Mouse (Mus musculus) lung, embryonic 16.5 days (tissue): ENCODE measurements at regions not wholly inside any gene's neighbourhood (a gene's known extent, or its start where the extent isn't known, plus 50 kb on each side); places are given as distances from the start of the nearest gene placed in this dataset. TPM values are rescaled to one million over a fixed set of nuclear protein-coding genes. Genes with fewer than 3 reads are reported as not detected.
"Not testable (repeated sequence)": the region's sequence is repeated elsewhere in the genome, so short reads cannot be mapped to it uniquely, and the experiment has no call there.

ENCODE experiments used
- ATAC-seq: fragments of 200-750 bp; cut with Nextera tagmentation; 2 replicates; pipeline ENCODE4 v1.8.0; 2017; ENCODE audit warnings: low read depth, mild to moderate bottlenecking, moderate library complexity
- H3K27ac ChIP-seq: fragments of 300-500 bp; sonication (generic); 2 replicates; pipeline ENCODE4 v1.5.1; 2014; ENCODE audit warnings: mild to moderate bottlenecking, control low read depth, low read length
- H3K27me3 ChIP-seq: fragments of 300-500 bp; sonication (generic); 2 replicates; pipeline ENCODE4 v1.6.1; 2014; ENCODE audit warnings: low read depth, low read length, mixed read lengths; ENCODE audit not compliant: control insufficient read depth, insufficient read depth
- H3K36me3 ChIP-seq: fragments of 300-500 bp; sonication (generic); 2 replicates; pipeline ENCODE4 v1.6.1; 2014; ENCODE audit warnings: low read length; ENCODE audit not compliant: control insufficient read depth, insufficient read depth
- H3K4me1 ChIP-seq: fragments of 300-500 bp; sonication (generic); replicated peaks from 2 replicates; pipeline ENCODE4 v1.6.1; 2014; ENCODE audit warnings: low read length, mixed read lengths; ENCODE audit not compliant: control insufficient read depth, insufficient read depth
- H3K4me2 ChIP-seq: fragments of 300-500 bp; sonication (generic); 2 replicates; pipeline ENCODE4 v1.6.1; 2014; ENCODE audit warnings: low read depth, low read length, control low read depth
- H3K4me3 ChIP-seq: fragments of 300-500 bp; sonication (generic); 2 replicates; pipeline ENCODE4 v1.5.1; 2014; ENCODE audit warnings: mild to moderate bottlenecking, low read length, control low read depth
- H3K9ac ChIP-seq: fragments of 300-500 bp; sonication (generic); 2 replicates; pipeline ENCODE4 v1.6.1; 2014; ENCODE audit warnings: low read length, control low read depth
- H3K9me3 ChIP-seq: fragments of 300-500 bp; sonication (generic); 2 replicates; pipeline ENCODE4 v1.6.1; 2016; ENCODE audit warnings: low read length; ENCODE audit not compliant: control insufficient read depth
- WGBS: fragments of 180-500 bp; shearing (Covaris S2); extraction: QIAGEN DNeasy Blood & Tissue Kit; methylation state at CpG from one replicate; pipeline ENCODE4 v1.1.7; 2014; 5-methylcytosine and 5-hydroxymethylcytosine counted together
- microRNA-seq: library from miRNA; unstranded; fragments of <30 nt; microRNA quantifications from one replicate; pipeline ENCODE4, GENCODE M21; 2016

- not testable (repeated sequence) for H3K27me3 ChIP-seq, H3K4me1 ChIP-seq, H3K9me3 ChIP-seq, ATAC-seq, H3K27ac ChIP-seq, H3K4me2 ChIP-seq, H3K4me3 ChIP-seq, H3K9ac ChIP-seq, H3K36me3 ChIP-seq
- 88% methylated on average over 13 of the region's 13 CpGs for WGBS
These were observed 1295.5 kb upstream of the Got2 start for GRCm38 (mm10) chr8:97183831-97184230.

GRCm38 (mm10) chr8:97182456-97182855 lies 1294.1 kb upstream of the Got2 start:
- H3K4me1 ChIP-seq, H3K4me3 ChIP-seq, ATAC-seq: not testable (repeated sequence)

More at GRCm38 (mm10) chr8:97182456-97182855, 1294.1 kb upstream of the Got2 start:
- not testable (repeated sequence) for H3K9ac ChIP-seq, H3K9me3 ChIP-seq, H3K4me2 ChIP-seq, H3K27ac ChIP-seq, H3K36me3 ChIP-seq, H3K27me3 ChIP-seq

Small RNA genes lying in the stretch of these regions (microRNA-seq; reads per million reads assigned to microRNA genes)
- not detected for gene Gm26399
